21 mouse cellular contexts compared by ENCODE assay signal in the genomic region with DNA sequence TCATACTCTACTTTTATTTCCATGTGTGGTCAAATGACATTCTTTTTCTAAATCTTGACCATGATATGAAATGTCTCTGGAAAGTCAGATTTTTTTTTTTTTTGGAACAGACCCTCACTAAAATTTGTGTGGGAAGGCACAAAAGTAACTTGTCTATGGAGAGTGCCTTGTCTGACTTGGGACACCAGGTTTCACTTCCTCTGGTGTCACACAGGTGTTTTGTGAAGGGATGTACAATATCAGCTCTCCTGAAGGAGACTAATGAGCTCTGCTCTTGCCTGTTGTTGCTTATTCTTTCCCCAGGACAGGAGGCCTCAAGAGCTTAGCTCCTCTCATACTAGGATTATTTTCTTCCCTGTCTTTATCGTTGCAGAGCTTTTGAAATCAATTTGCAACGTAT. TPM values are rescaled to one million over a fixed set of nuclear protein-coding genes. Genes with fewer than 3 reads are reported as not detected.
"Had no signal": no experiment of that assay in that cellular context is flagged by ENCODE, and none has a peak within 500 bp of the region (broad histone marks: within the 10 kb centered on the region; RNA-seq: fewer than 3 reads in every experiment).

No protein-coding gene starts in this region.

- H3K4me1 ChIP-seq: limb, embryonic 15.5 days had no signal

- H3K36me3 ChIP-seq: limb, embryonic 12.5 days; limb, embryonic 15.5 days had no signal

- DNase-seq: kidney, adult 2 months; kidney, postnatal 10 days; kidney, postnatal 36 days; layer of hippocampus, postnatal 36 days; left cerebral cortex, postnatal 4 days; liver, postnatal 0 days; lung, embryonic 14.5 days; right cerebral cortex, adult 18-20 months; right cerebral cortex, postnatal 14 days; right cerebral cortex, postnatal 4 days; thymus, adult 18-20 months; thymus, postnatal 36 days had no signal

- H3K27ac ChIP-seq: limb, embryonic 12.5 days; limb, embryonic 15.5 days; liver, embryonic 14.5 days; stomach, postnatal 0 days had no signal

- H3K9me3 ChIP-seq: limb, embryonic 12.5 days; limb, embryonic 15.5 days had no signal

- H3K27me3 ChIP-seq: limb, embryonic 15.5 days had no signal

- H3K4me2 ChIP-seq: limb, embryonic 12.5 days; limb, embryonic 15.5 days; liver, embryonic 11.5 days; lung, embryonic 14.5 days had no signal

- H3K9ac ChIP-seq: limb, embryonic 12.5 days; limb, embryonic 15.5 days; liver, embryonic 14.5 days; liver, postnatal 0 days; lung, embryonic 14.5 days had no signal

- H3K4me3 ChIP-seq: limb, embryonic 12.5 days; limb, embryonic 15.5 days had no signal

- ATAC-seq: intestine, postnatal 0 days; liver, postnatal 0 days; lung, postnatal 0 days had no signal

RNA-seq across cellular contexts. Expression of a gene that starts 15.6 kb away (rescaled TPM):
- polyA plus RNA-seq: intestine, embryonic 14.5 days; kidney, embryonic 14.5 days; liver, embryonic 11.5 days; liver, embryonic 14.5 days; liver, postnatal 0 days had no signal
